Mouse (Mus musculus): ENCODE results near the gene Pak6.
"Not testable (repeated sequence)": the region's sequence is repeated elsewhere in the genome, so short reads cannot be mapped to it uniquely, and the experiment has no call there.

The Pak6 gene

DNA sequence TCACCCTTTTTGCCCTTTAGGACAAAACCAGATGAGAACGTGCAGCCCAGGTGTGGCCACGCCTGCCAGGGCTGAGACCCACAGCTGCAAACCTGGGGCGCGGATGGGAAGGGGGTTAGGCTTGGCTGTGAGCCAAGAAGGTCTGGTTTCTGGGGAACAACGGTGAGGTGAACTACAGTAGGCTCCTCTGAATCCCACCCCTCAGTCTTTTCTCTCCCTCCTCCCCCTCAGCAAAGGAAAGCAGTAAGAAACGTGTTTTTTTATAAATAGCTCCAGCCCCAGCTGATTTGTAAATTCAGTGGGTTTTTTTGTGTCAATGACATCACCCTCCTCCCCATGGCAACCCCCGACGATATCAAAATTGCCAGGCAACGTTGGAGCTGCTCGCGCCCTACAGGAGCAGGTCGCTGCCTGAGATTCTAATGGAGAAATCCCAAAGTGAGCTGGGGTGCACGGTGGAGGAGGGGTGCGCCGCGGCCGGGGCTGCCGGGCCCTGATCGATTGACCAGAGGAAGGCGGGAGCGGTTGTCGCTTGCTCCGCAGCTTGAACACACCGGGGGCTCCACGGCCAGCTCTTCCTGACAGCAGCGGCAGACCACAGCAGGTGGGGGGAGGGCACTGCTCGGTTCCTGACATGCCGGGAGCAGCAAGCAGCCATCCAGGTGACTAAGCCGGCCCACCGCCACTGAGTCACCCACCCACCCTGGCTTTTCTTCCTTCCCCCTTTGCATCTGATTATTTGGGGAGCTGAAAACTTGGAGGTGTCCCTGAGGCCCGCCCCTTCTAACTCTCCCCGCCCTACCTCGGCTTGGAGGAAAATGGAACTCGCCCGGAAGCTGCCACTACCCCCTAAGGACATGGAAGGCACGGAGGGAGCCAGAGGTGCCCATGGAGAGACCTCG, at the start of gene Pak6:
Gene Pak6 (plus strand): TSS at position 402 of the 902 bp plus-strand sequence.
- no peak for DNase-seq (ENCODE audit: low read depth, low spot score)

- DNase-seq (ENCODE audit: low read depth, low spot score): no peak
These were observed 45.1 kb upstream of the Pak6 start for GRCm38 (mm10) chr2:118618013-118618412.

DNA sequence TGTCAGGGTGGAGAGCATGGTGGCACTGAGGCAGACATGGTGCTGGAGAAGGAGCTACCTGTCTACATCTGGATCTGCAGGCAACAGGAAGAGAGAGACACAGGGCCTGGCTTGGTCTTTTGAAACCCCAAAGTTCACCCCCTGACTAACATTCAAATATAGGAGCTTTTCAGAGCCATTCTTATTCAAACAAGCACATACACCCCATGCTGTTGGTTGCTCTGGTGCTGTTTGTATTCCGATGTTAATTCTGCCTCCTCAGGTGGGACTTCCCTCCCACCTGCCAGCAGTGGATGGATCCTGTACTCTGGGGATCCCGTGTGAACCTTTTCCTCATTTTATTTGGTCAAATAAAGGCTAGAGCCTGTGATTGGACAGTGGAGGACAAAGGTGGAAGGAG, 43.0 kb upstream of the Pak6 start:
- peak; percentile 40 for DNase-seq (ENCODE audit: low read depth, low spot score)

GRCm38 (mm10) chr2:118620608-118621007, 42.5 kb upstream of the Pak6 start:
- no peak for DNase-seq (ENCODE audit: low read depth, low spot score)

- no peak for DNase-seq (ENCODE audit: low read depth, low spot score)
These were observed 33.8 kb upstream of the Pak6 start for GRCm38 (mm10) chr2:118629276-118629675.

DNA sequence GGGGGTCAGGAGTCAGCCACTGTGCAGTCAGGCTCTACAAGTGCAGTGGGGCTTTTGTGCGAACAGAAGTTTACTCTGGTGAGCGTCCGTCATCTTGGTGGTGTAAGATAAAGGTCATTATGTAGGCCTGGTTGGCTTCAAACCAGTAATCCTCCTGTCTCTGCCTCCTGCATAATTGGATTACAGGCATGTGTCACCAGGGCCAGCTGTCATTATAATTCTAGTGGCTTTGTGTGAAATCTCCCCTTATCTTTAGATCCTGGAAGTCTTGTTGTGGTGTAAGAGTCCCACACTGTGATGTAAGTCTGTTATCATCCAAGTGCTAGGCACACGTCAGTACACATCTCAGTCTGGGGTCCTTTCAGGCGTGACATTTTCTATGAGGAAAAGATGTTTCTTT, 29.7 kb upstream of the Pak6 start:
- no peak for DNase-seq (ENCODE audit: low read depth, low spot score)

DNA sequence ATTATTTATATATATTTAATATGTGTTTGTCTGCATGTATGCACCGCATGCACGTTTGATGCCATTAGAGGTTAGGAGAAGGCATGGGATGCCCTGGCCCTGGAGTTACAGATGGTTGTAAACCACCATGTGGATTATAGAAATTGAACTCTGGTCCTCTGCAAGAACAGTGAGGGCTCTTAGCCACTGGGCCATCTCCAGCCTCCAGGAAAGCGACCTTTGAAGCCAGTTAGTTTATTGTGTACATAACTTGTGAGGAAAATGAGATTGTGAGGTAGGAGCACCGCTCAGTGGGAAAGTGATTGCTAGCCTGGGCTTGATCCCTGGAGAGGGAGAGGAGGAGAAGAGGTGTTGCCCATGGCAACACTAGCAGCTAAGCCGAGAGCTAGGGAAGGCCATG, 25.8 kb upstream of the Pak6 start:
- DNase-seq (ENCODE audit: low read depth, low spot score): no peak

DNA sequence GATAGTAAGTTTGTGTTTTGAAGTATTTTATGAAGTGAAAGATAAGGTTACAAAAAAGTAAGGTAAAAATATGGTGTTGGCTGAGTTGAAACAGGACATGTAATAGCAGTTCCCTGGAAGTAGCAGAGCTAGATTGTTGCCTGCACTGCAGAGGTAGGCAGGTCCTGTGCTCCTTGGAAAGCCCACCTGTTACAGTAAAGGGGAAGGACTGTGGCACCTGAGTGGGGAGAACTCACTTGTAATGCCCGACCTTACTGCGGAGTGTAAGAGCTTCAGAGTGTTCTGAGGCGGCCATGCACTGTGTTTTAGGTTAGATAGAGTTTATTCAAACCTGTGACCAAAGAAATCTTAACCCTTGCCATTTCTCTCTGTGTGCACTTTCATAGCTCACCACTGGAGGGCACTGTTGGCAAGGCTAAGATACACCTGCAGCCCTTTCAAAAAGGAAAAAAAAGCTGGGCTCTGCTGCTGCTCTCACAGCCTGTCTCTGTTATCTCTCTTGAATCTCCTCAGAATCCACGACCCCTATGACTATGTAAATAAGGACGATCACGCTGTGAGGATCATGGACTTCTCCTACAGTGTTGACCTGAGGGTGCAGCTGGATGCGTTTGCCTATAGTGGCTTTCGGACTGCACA, 25.1 kb upstream of the Pak6 start:
- DNase-seq (ENCODE audit: low read depth, low spot score): peak; percentile 79

GRCm38 (mm10) chr2:118638686-118639085, 24.4 kb upstream of the Pak6 start:
- DNase-seq (ENCODE audit: low read depth, low spot score): no peak

GRCm38 (mm10) chr2:118641147-118641546, 22.0 kb upstream of the Pak6 start:
- peak; percentile 95 for DNase-seq (ENCODE audit: low read depth, low spot score)

- no peak for DNase-seq (ENCODE audit: low read depth, low spot score)
These were observed 20.7 kb upstream of the Pak6 start for GRCm38 (mm10) chr2:118642431-118642830.

DNA sequence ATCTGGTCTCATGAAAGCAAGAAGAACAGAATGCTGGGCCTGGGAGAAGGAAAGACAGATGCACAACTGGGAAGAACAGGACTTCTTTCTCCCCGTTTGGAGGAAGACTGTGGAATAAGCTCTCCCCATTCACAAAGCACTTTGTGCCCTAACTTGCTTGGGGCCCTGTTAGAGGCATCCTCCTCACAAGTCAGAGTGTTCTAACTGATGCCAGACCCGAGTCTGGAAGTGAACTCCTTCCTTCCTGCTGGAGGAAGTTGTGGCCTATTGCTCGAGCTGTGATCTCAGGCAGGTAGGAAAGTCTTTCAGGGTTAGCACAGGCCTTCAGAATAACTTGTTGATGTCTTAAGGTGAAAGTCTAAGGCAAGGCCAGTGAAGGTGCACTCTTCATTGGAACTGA, 20.2 kb upstream of the Pak6 start:
- DNase-seq (ENCODE audit: low read depth, low spot score): no peak

DNA sequence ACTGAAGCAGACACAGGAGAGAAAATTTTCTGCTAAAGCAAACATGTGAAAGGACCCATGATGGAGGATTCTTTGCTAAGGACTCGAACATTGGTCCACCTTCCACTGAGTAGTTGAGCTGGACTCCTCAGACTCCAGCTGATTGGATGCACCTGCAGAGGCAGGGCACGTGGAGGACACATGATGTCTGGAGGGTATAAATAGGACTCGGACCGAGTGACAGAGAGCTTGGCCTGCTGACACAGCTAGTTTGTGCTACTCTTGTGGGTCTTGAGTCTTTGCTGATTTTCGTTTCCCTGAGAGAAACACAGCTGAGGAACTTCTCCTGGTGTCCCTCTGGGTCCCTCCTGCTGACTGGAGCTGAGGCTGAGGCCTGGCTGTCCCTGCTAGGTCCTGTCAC, 16.4 kb upstream of the Pak6 start:
- no peak for DNase-seq (ENCODE audit: low read depth, low spot score)

GRCm38 (mm10) chr2:118650697-118651096, 12.4 kb upstream of the Pak6 start:
- DNase-seq (ENCODE audit: low read depth, low spot score): not testable (repeated sequence)

DNA sequence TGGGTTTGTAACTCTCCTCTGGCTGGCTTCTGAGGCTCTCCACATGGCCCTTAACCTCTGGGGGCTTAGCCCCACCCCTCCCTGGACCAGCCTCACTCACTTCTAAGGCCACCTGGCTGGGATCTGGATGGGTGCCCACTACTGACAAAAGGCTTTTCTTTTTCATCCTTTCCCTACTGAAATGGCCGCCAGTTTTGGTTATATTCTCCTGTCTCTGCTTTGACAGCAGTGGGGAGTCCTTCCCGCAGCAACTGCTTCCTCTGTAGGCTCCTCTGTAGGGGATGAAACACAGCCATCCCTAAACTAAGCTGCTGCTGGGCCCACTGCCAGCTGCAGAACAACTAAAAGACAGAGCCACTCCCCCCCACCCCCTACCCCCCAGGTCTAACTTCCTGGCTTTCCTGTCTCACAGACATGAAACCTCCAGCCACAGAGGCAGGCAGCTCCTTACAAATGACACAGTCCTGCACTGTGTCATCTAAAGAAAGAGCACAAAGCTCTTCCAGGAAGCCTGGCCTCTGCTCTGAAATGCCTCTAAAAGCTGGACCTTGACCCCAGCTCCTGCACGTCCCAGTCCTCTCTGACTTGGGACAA, 6.3 kb upstream of the Pak6 start:
- no peak for DNase-seq (ENCODE audit: low read depth, low spot score)

- peak; percentile 64 for DNase-seq (ENCODE audit: low read depth, low spot score)
These were observed 4.6 kb upstream of the Pak6 start for GRCm38 (mm10) chr2:118658457-118658856.

- peak; percentile 73 for DNase-seq (ENCODE audit: low read depth, low spot score)
These were observed 4.0 kb upstream of the Pak6 start for GRCm38 (mm10) chr2:118659077-118659476.

- no peak for DNase-seq (ENCODE audit: low read depth, low spot score)
These were observed 3.6 kb upstream of the Pak6 start for GRCm38 (mm10) chr2:118659493-118659892.

DNA sequence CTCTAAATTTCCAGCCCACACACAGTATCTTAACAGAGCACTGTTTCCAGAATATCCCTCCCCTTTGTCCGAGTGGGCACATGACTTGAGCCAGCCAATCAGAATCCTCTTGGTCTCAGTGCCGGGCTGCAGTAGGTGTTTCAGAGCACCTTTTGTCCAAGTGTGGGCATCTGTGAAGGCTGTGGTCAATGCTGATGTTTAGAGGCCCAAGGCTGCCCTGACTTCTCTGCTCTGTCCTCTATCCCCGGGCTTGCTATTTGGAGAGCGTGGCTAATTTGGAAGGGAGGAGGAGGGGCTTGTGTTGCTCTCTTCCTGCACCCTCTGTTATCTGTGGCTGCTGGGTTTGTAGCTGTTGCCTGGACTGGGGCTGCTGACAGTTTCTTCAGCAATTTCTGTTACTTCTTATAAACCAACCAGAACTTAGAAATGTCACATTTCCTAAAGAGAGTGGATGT, 3.1 kb upstream of the Pak6 start:
- peak; percentile 65 for DNase-seq (ENCODE audit: low read depth, low spot score)

DNA sequence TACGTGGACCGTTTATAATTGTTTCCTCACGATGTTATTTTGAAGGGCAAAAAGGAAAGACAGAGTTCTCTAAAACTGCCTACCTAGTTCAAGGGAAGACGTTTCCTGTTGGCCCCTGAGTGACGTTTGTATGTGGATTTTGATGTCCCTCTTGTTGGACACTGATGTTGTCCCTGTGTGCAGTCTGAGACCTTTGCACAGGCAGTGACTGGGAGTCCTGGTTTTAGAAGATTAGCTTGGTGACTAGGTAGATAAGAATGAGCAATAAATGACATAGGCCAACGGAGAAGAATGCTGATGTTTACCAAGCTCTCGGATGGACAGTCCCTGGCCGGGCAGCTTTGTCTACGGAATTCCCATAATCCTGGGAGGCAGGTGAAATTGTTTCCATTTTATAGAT, 1.2 kb upstream of the Pak6 start:
- no peak for DNase-seq (ENCODE audit: low read depth, low spot score)

DNA sequence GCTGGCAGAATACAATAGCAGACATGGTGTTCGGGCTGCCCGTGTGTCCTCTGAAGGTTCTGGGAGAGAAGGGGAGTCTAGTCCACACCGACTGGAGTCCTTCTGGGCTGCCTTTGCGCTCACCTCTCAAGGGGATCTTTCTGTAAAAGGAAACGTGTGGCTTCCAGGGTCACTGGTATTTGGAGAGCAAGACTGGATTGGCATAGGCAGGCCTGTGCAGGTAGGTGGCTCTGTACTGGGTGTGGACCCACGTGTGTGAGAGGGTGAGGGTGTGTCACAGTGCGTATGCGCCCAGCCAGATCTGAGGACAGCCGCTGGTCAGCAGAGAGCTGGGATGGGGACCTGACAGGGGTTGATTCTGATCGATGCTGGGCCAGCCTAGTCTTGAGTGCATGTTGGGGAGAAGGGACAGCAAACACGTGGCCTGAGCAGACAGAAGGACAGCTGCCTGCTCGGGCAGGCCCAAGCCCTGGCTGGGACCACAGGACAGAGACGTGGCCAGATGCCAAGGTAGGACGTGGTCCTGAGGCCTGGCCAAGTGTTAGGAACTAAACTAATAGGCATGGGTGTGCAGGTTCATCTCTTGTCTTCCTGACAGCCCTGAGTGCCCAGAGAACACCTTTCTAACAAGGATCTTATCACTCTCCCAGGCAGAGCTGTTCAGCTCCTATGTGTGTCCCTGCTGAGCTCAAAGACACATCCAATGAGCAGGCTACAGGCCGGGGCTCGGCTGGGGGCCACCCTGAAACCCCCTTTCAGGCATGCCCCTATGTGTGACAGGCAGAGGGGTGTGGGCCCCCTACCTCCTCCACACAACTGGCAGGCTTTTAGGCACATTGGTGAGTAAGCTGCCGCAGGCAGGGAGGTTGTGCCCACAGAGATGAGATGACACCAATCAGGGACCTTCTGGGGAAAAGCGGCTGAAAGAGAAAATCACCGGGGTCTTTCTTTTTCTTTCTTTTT, 982 bp downstream of the Pak6 start:
- no peak for DNase-seq (ENCODE audit: low read depth, low spot score)

Data from ZHBTc4 (cell line).